Mouse (Mus musculus) stomach, postnatal 0 days (tissue): Measurements from ENCODE around the gene Dnase1l2. TPM values are rescaled to one million over a fixed set of nuclear protein-coding genes. Genes with fewer than 3 reads are reported as not detected.

Experiments used
- ATAC-seq: fragments of 200-750 bp; cut with Nextera tagmentation; 2 replicates; pipeline ENCODE4 v1.8.0; 2017; ENCODE audit not compliant: low FRiP score, low TSS enrichment
- DNase-seq: peaks from one replicate; pipeline ENCODE4 v3.0.0-alpha.2; 2016; ENCODE audit warnings: low spot score
- H3K27ac ChIP-seq: fragments of 300-500 bp; sonication (generic); replicated peaks from 2 replicates; pipeline ENCODE4 v1.5.1; 2014; ENCODE audit warnings: mild to moderate bottlenecking, control low read depth
- H3K27me3 ChIP-seq: fragments of 300-500 bp; sonication (generic); 2 replicates; pipeline ENCODE4 v1.6.1; 2014; ENCODE audit warnings: low read length; ENCODE audit not compliant: control insufficient read depth, insufficient read depth
- H3K36me3 ChIP-seq: fragments of 300-500 bp; sonication (generic); 2 replicates; pipeline ENCODE4 v1.6.1; 2014; ENCODE audit warnings: low read length, mixed read lengths; ENCODE audit not compliant: control insufficient read depth, insufficient read depth
- H3K4me1 ChIP-seq: fragments of 300-500 bp; sonication (generic); replicated peaks from 2 replicates; pipeline ENCODE4 v1.6.1; 2014; ENCODE audit warnings: antibody characterized with exemption; ENCODE audit not compliant: control insufficient read depth, insufficient read depth
- H3K4me2 ChIP-seq: fragments of 300-500 bp; sonication (generic); replicated peaks from 2 replicates; pipeline ENCODE4 v1.6.1; 2014; ENCODE audit warnings: low read depth, mild to moderate bottlenecking, control low read depth, moderate library complexity
- H3K4me3 ChIP-seq: fragments of 300-500 bp; sonication (generic); 2 replicates; pipeline ENCODE4 v1.5.1; 2014; ENCODE audit warnings: low read depth, low read length, control low read depth
- H3K9ac ChIP-seq: fragments of 300-500 bp; sonication (generic); 2 replicates; pipeline ENCODE4 v1.6.1; 2014; ENCODE audit warnings: mild to moderate bottlenecking, low read length, control low read depth, mixed read lengths
- H3K9me3 ChIP-seq: fragments of 300-500 bp; sonication (generic); 2 replicates; pipeline ENCODE4 v1.6.1; 2016; ENCODE audit warnings: low read length; ENCODE audit not compliant: control insufficient read depth
- CTCF ChIP-seq: IDR thresholded peaks from 2 replicates; pipeline ENCODE4 v1.5.1; 2016; ENCODE audit warnings: antibody characterized with exemption, low read depth, mild to moderate bottlenecking, moderate library complexity
- EP300 ChIP-seq: optimal IDR thresholded peaks from 2 replicates; pipeline ENCODE3; 2016; ENCODE audit warnings: antibody characterized with exemption
- WGBS: fragments of 180-500 bp; shearing (Covaris S2); extraction: QIAGEN DNeasy Blood & Tissue Kit; methylation state at CpG from one replicate; pipeline ENCODE4 v1.1.7; 2014; 5-methylcytosine and 5-hydroxymethylcytosine counted together
- polyA plus RNA-seq: library from polyadenylated mRNA; unstranded; fragments of >200 nt; fragmentation: Nextera tagmentation; extraction: Ambion mirVana; gene quantifications from 2 replicates; pipeline ENCODE4 v1.2.1, GENCODE M21; 2015

Gene Dnase1l2
- polyA plus RNA-seq, 1 experiment from 2014 or later = 88.0 TPM

DNA sequence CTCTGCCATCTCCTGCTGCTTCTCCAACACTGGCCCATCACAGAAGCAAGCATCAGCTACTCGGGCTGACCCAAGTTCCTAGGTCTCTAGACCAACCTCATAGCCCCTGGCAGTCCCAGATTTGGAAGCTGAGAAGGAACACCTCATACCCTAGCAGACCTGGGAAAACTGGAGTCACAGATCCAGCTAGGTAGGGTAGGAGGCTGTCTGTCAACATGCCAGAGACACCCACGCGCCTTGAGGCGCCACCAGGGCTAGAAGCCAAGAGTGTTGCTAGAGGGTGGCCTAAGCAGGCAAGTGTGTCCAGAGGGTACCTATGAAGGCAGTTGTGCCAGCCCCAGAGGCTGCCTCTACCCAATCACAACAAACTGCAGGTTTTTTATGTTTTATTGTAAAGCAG, 504 bp upstream of the Dnase1l2 start:
- peak; percentile 53 for DNase-seq
- H3K4me3 ChIP-seq = no peak overlapping the region

DNA sequence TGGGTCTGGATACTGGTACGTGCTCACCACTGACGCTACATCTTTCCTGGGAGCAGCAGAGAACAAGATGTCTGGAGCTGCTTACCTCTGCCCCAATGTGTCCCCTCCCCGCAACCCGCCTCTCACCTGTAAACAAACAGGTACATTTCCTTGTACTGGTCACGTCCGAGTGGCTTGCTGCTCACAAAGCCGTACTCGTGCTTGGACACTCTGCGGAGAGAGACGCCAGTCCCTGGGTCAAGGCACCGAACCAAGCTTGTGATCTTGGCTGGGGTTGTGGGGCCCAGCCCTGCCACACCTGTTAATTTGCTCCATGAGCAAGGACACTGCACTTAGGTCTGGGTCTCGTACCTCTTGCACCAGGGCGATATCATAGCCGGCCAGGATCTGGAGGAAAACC, 798 bp downstream of the Dnase1l2 start:
- Histone ChIP-seq H3K27me3 (no peaks in the 10 kb centered on the region), H3K4me1 (no peaks in the 10 kb centered on the region), H3K4me2 (peak overlapping the region; percentile 25; the same call in 1 of the 2 replicates), H3K9ac (peak overlapping the region; percentile 18; the same call in 1 of the 2 replicates), H3K27ac (peak overlapping the region; percentile 84), H3K4me3 (no peak overlapping the region), H3K36me3 (peaks cover 32% of the 10 kb centered on the region), H3K9me3 (no peaks in the 10 kb centered on the region)
- TF ChIP-seq CTCF = no peak
- DNase-seq (peak; percentile 74), ATAC-seq (peak; percentile 78)
- WGBS = 63% methylated on average over 14 of the region's 14 CpGs

More for the DNA sequence above, 504 bp upstream of the Dnase1l2 start:
- Histone ChIP-seq H3K4me1 (no peaks in the 10 kb centered on the region), H3K9ac (no peak overlapping the region), H3K36me3 (peaks cover 30% of the 10 kb centered on the region), H3K27ac (peak overlapping the region; percentile 84), H3K4me2 (no peak overlapping the region), H3K27me3 (no peaks in the 10 kb centered on the region), H3K9me3 (no peaks in the 10 kb centered on the region)
- WGBS = 56% methylated on average over 4 of the region's 4 CpGs
- peak; percentile 9; the same call in 1 of the 2 replicates for ATAC-seq
- TF ChIP-seq EP300 (no peak), CTCF (no peak)

DNA sequence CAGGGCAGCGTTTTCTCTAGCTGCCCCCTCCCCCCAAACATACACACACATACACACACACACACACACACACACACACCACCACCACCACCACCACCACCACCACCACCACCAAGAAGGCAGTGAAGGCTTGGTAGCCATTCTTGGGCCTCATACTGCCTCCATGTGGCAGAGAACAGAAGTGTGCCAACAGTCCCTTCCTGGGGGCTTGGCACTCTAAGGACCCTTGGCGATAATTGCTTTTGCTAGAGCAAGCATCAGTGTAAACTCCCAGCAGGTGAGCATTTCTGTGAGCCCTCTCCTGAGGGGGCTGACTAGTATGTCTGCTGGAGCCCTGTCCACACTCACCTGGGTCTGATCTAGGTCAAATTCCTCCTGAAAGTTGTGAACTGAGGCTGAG, 1.8 kb downstream of the Dnase1l2 start:
- H3K27ac ChIP-seq = peak overlapping the region; percentile 84; the same call in 1 of the 2 replicates
- no peak overlapping the region for H3K4me2 ChIP-seq
- H3K9ac ChIP-seq = no peak overlapping the region
- DNase-seq (peak; percentile 35), ATAC-seq (no peak)
- H3K4me3 ChIP-seq = no peak overlapping the region
- WGBS = 52% methylated on average over 2 of the region's 2 CpGs
- no peaks in the 10 kb centered on the region for H3K9me3 ChIP-seq
- H3K36me3 ChIP-seq = peaks cover 25% of the 10 kb centered on the region
- H3K27me3 ChIP-seq = no peaks in the 10 kb centered on the region
- TF ChIP-seq EP300 (no peak), CTCF (peak; percentile 65)
- H3K4me1 ChIP-seq = no peaks in the 10 kb centered on the region

DNA sequence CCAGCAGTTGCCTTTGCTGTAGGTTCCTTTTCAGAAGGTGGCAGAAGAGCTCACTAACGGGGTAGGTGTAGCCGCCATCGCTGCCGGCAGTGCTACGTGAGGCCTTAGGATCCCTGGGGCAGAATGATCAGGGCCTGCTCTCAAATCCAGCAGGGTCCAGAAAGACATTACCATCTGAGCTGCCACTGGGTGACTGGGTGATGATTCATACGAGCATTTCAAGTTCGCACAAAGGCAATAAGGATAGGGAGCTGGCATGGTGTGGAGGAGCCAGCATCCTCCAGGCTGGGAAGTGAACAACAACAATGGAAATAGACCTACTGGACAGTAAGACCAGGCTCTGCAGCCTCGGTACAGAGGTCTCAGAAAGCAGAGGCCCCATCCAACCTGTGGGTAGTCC, 2.5 kb downstream of the Dnase1l2 start:
- DNase-seq (no peak), ATAC-seq (no peak)
- H3K36me3 ChIP-seq = peaks cover 18% of the 10 kb centered on the region
- no peaks in the 10 kb centered on the region for H3K4me1 ChIP-seq
- H3K27me3 ChIP-seq = no peaks in the 10 kb centered on the region
- no peaks in the 10 kb centered on the region for H3K9me3 ChIP-seq
- H3K4me2 ChIP-seq = no peak overlapping the region
- WGBS = 77% methylated on average over 8 of the region's 8 CpGs
- H3K27ac ChIP-seq = no peak overlapping the region
- no peak overlapping the region for H3K9ac ChIP-seq
- no peak overlapping the region for H3K4me3 ChIP-seq
- TF ChIP-seq CTCF (no peak), EP300 (no peak)

- Histone ChIP-seq H3K9ac (no peak overlapping the region), H3K4me2 (no peak overlapping the region), H3K27me3 (no peaks in the 10 kb centered on the region), H3K9me3 (no peaks in the 10 kb centered on the region), H3K36me3 (peaks cover 10% of the 10 kb centered on the region), H3K27ac (no peak overlapping the region), H3K4me1 (no peaks in the 10 kb centered on the region), H3K4me3 (no peak overlapping the region)
- WGBS = 72% methylated on average over 5 of the region's 5 CpGs
- peak; percentile 87 for TF ChIP-seq CTCF
- TF ChIP-seq EP300 = no peak
- DNase-seq (peak; percentile 37), ATAC-seq (no peak)
Measured at GRCm38 (mm10) chr17:24437016-24437415, 5.9 kb downstream of the Dnase1l2 start.

DNA sequence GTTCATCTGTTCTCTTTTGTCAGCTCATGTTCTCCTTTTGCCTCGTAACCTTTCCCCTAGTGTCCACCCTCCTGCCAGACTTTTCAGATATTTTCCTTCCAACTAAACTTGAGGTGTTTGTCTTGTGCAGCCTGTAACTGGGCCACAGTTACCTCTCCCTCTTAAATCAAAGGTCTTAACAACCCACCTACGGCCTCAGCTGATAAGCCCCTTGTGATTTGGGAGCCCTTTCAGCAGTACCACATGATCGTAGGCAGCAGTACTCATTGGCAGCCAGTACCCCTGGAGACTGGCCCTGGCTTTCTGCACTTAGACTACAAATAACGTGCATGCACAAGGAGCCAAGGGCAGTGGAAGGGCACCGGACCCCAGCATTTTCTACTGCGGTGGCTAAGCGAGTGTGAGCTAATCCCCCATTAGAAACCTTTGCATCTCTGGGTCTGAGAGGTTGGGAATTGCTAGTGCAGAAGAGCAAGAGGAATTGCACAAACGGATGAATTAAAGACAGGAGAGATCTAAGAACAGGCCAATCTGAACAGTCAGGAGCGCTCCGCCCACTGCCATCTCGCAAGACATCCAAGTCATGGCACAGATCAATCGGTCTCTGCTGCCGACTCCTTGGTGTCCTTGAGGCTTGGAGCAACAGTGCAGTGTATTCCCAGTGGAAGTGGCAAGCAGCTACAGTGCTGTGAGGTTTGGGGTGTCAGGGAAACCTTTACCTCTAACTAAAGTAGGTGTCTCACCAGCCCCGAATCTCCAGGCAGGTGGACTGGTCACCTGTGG, 13.5 kb downstream of the Dnase1l2 start:
- Histone ChIP-seq H3K4me1 (no peaks in the 10 kb centered on the region; the same call in 1 of the 2 replicates), H3K4me3 (no peak overlapping the region), H3K27ac (peak overlapping the region; percentile 77), H3K9ac (peak overlapping the region; percentile 27; the same call in 1 of the 2 replicates), H3K9me3 (no peaks in the 10 kb centered on the region), H3K27me3 (no peaks in the 10 kb centered on the region), H3K4me2 (peak overlapping the region; percentile 17; the same call in 1 of the 2 replicates), H3K36me3 (peaks cover 5% of the 10 kb centered on the region)
- DNase-seq (peak; percentile 70), ATAC-seq (peak; percentile 65)
- WGBS = 70% methylated on average over 14 of the region's 14 CpGs
- TF ChIP-seq EP300 = no peak
- no peak for TF ChIP-seq CTCF
